Mouse (Mus musculus): ENCODE measurements around the gene 4931428L18Rik. TPM values are rescaled to one million over a fixed set of nuclear protein-coding genes. Genes with fewer than 3 reads are reported as not detected.

Gene 4931428L18Rik
- total and polyA plus RNA-seq, 3 experiments, result not detected

- H3K27ac ChIP-seq (ENCODE audit: control insufficient read depth, low read depth, low read length), result no peak overlapping the region
- no peaks in the 10 kb centered on the region for H3K4me1 ChIP-seq (ENCODE audit: control insufficient read depth in 1 of 2, insufficient read depth in 2 of 2, low read length in 2 of 2)
- H3K9ac ChIP-seq (ENCODE audit: control insufficient read depth, low read depth, low read length, poor library complexity, severe bottlenecking), result no peak overlapping the region
- no peak for DNase-seq (ENCODE audit: low read depth, low spot score)
- H3K36me3 ChIP-seq (ENCODE audit: control insufficient read depth in 1 of 2, insufficient read depth in 2 of 2, low read length in 2 of 2), result no peaks in the 10 kb centered on the region
- H3K4me3 ChIP-seq (ENCODE audit: control insufficient read depth in 1 of 2, insufficient read depth in 1 of 2, low read depth in 2 of 2, low read length in 2 of 2), result no peak overlapping the region
- no peaks in the 10 kb centered on the region for H3K79me2 ChIP-seq (ENCODE audit: control insufficient read depth, insufficient read depth, low read length, poor library complexity)
- H3K27me3 ChIP-seq (ENCODE audit: control insufficient read depth in 1 of 2, insufficient read depth in 2 of 2, low read length in 2 of 2), result no peaks in the 10 kb centered on the region
- TF ChIP-seq POLR2AphosphoS5 (IDR thresholded peaks at IDR 0.05; ENCODE audit: borderline replicate concordance, low read depth, low read length) (no peak), MAZ (IDR thresholded peaks at IDR 0.05; ENCODE audit: low read depth, low read length) (no peak), CHD1 (IDR thresholded peaks at IDR 0.05; ENCODE audit: low read depth, low read length) (no peak), MYC (IDR thresholded peaks at IDR 0.05; ENCODE audit: low read depth, low read length) (no peak), RCOR1 (IDR thresholded peaks at IDR 0.05; ENCODE audit: low read depth, low read length) (no peak), ETS1 (IDR thresholded peaks at IDR 0.05; ENCODE audit: low read depth, low read length) (no peak), MEF2A (IDR thresholded peaks at IDR 0.05; ENCODE audit: extremely low read depth, insufficient replicate concordance, low read depth, low read length, poor library complexity, severe bottlenecking) (no peak), JUND (IDR thresholded peaks at IDR 0.05; ENCODE audit: low read depth, low read length) (no peak), ELF1 (IDR thresholded peaks at IDR 0.05; ENCODE audit: low read depth, low read length) (no peak)
- no peaks in the 10 kb centered on the region for H3K9me3 ChIP-seq (replicated peaks; ENCODE audit: insufficient read depth, low read length)
Measured at GRCm38 (mm10) chr1:31102863-31103657, 119.4 kb downstream of the 4931428L18Rik start.

DNA sequence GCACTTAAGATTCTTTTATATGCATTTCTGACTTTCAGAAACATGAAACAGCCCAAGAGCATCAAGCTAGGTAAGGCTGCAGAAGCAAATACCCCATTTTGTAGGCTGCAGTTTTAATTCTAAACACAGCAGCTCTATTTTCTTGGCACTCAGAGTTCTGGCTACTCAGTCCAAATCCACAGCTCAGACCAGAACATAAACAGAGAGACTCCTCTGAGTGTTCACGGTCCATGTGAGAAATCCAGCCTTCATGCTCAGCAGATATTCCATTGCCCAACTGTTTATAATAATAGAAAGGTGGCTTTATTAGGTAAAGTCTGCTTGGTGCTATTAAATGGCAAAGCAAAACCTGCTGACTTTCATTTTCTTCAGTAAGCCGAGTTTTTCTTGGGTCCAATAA is 120.2 kb downstream of the 4931428L18Rik start:
- no peak for TF ChIP-seq BHLHE40 (IDR thresholded peaks at IDR 0.05; ENCODE audit: borderline replicate concordance, low read depth, low read length)
- no peak for TF ChIP-seq MYC (IDR thresholded peaks at IDR 0.05; ENCODE audit: low read depth, low read length)
- TF ChIP-seq POLR2A (IDR thresholded peaks at IDR 0.05; ENCODE audit: control insufficient read depth in 1 of 2, insufficient read depth in 1 of 2, low read depth in 1 of 2, low read length in 2 of 2, poor library complexity in 1 of 2), result no peak
- no peak for TF ChIP-seq SMC3 (IDR thresholded peaks at IDR 0.05; ENCODE audit: low read depth, low read length)
- no peak for TF ChIP-seq EP300 (IDR thresholded peaks at IDR 0.05; ENCODE audit: low read depth in 1 of 2, low read length in 2 of 2)
- no peak for TF ChIP-seq HCFC1 (IDR thresholded peaks at IDR 0.05; ENCODE audit: low read depth, low read length)
- no peak for TF ChIP-seq MAFK (IDR thresholded peaks at IDR 0.05; ENCODE audit: borderline replicate concordance, low read depth, low read length)
- no peak for TF ChIP-seq POLR2AphosphoS5 (IDR thresholded peaks at IDR 0.05; ENCODE audit: borderline replicate concordance, low read depth, low read length)
- TF ChIP-seq ZKSCAN1 (IDR thresholded peaks at IDR 0.05; ENCODE audit: low read depth, low read length), result no peak
- no peak for TF ChIP-seq USF1 (IDR thresholded peaks at IDR 0.05; ENCODE audit: low read depth, low read length)
- no peak for TF ChIP-seq NELFE (IDR thresholded peaks at IDR 0.05; ENCODE audit: low read depth, low read length)
- TF ChIP-seq ZMIZ1 (IDR thresholded peaks at IDR 0.05; ENCODE audit: low read depth, low read length), result no peak
- no peak for TF ChIP-seq UBTF (IDR thresholded peaks at IDR 0.05; ENCODE audit: borderline replicate concordance, insufficient read depth, low read depth, low read length)
- TF ChIP-seq ZC3H11A (IDR thresholded peaks at IDR 0.05; ENCODE audit: low read depth, low read length), result no peak
- no peak for TF ChIP-seq CTCF (IDR thresholded peaks at IDR 0.05 in 2 of 3, conservative IDR thresholded peaks at IDR 0.05 in 1 of 3; ENCODE audit: control insufficient read depth in 1 of 3, insufficient read depth in 1 of 3, low read depth in 2 of 3, low read length in 3 of 3, poor library complexity in 1 of 3, severe bottlenecking in 1 of 3)
- TF ChIP-seq CHD2 (IDR thresholded peaks at IDR 0.05; ENCODE audit: low read length), result no peak
- TF ChIP-seq TAL1 (IDR thresholded peaks at IDR 0.05; ENCODE audit: low read length), result no peak
- TF ChIP-seq GABPA (IDR thresholded peaks at IDR 0.05; ENCODE audit: low read depth, low read length), result no peak
- Histone ChIP-seq H3K9me3 (replicated peaks; ENCODE audit: insufficient read depth, low read length) (no peaks in the 10 kb centered on the region), H3K9ac (ENCODE audit: control insufficient read depth, low read depth, low read length, poor library complexity, severe bottlenecking) (no peak overlapping the region), H3K36me3 (ENCODE audit: control insufficient read depth in 1 of 2, insufficient read depth in 2 of 2, low read length in 2 of 2) (no peaks in the 10 kb centered on the region), H3K4me1 (ENCODE audit: control insufficient read depth in 1 of 2, insufficient read depth in 2 of 2, low read length in 2 of 2) (no peaks in the 10 kb centered on the region), H3K4me3 (ENCODE audit: control insufficient read depth in 1 of 2, insufficient read depth in 1 of 2, low read depth in 2 of 2, low read length in 2 of 2) (no peak overlapping the region), H3K27me3 (ENCODE audit: control insufficient read depth in 1 of 2, insufficient read depth in 2 of 2, low read length in 2 of 2) (no peaks in the 10 kb centered on the region), H3K27ac (ENCODE audit: control insufficient read depth, low read depth, low read length) (no peak overlapping the region), H3K79me2 (ENCODE audit: control insufficient read depth, insufficient read depth, low read length, poor library complexity) (no peaks in the 10 kb centered on the region)
- no peak for DNase-seq (ENCODE audit: low read depth, low spot score)

Data from MEL (cell line).